Mouse (Mus musculus) embryonic facial prominence, embryonic 10.5 days (tissue): Measurements from ENCODE around the gene Aldh8a1. TPM values are rescaled to one million over a fixed set of nuclear protein-coding genes. Genes with fewer than 3 reads are reported as not detected.

Experiments
- DNase-seq: peaks from one replicate; pipeline ENCODE4 v3.0.0-alpha.2; 2017; ENCODE audit warnings: low spot score
- H3K27ac ChIP-seq: fragments of 300-500 bp; sonication (generic); replicated peaks from 2 replicates; pipeline ENCODE4 v1.5.1; 2016; ENCODE audit warnings: mild to moderate bottlenecking
- H3K27me3 ChIP-seq: fragments of 300-500 bp; sonication (generic); replicated peaks from 2 replicates; pipeline ENCODE4 v1.6.1; 2016; ENCODE audit warnings: low read depth, mild to moderate bottlenecking; ENCODE audit not compliant: poor library complexity, severe bottlenecking
- H3K36me3 ChIP-seq: fragments of 300-500 bp; sonication (generic); replicated peaks from 2 replicates; pipeline ENCODE4 v1.6.1; 2016; ENCODE audit warnings: mild to moderate bottlenecking, moderate library complexity
- H3K4me1 ChIP-seq: fragments of 300-500 bp; sonication (generic); 2 replicates; pipeline ENCODE4 v1.6.1; 2016
- H3K4me3 ChIP-seq: fragments of 300-500 bp; sonication (generic); 2 replicates; pipeline ENCODE4 v1.5.1; 2016; ENCODE audit warnings: mild to moderate bottlenecking, moderate library complexity
- H3K9me3 ChIP-seq: fragments of 300-500 bp; sonication (generic); 2 replicates; pipeline ENCODE4 v1.6.1; 2016; ENCODE audit warnings: mild to moderate bottlenecking
- WGBS: fragments of 180-500 bp; shearing (Covaris S2); methylation state at CpG from one replicate; pipeline ENCODE4 v1.1.7; 2016; 5-methylcytosine and 5-hydroxymethylcytosine counted together
- polyA plus RNA-seq: library from polyadenylated mRNA; unstranded; fragments of >200 nt; fragmentation: Nextera tagmentation; extraction: Ambion mirVana; gene quantifications from 2 replicates; pipeline ENCODE4 v1.2.1, GENCODE M21; 2016

Gene Aldh8a1
- polyA plus RNA-seq, 1 experiment from 2014 or later, result 0.10 TPM

- WGBS, result 67% methylated on average over 4 of the region's 4 CpGs
- Histone ChIP-seq H3K4me1 (peaks cover 21% of the 10 kb centered on the region), H3K36me3 (no peaks in the 10 kb centered on the region), H3K4me3 (no peak overlapping the region), H3K27me3 (no peaks in the 10 kb centered on the region), H3K27ac (no peak overlapping the region), H3K9me3 (no peaks in the 10 kb centered on the region)
- no peak for DNase-seq
Measured at GRCm38 (mm10) chr10:21441020-21441419, 63.9 kb downstream of the Aldh8a1 start.

DNA sequence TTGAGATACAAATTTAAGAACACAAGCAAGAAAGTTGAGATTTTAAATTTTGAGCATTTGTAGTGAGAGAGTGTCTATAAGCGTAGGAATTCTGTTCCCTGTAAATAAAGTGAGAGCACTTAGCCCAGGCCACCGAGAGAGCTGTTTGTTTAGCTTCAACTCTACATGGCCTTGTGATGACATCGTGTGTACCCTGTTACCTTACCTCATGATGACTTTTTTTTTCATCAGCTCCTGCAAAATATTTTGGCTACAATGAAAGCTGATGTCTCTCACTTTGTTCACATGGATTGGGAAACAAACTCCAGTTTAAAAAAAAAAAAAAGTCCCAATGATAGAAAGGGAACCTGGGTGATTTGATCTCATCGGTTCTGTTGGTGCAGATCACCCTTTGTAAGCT lies 64.6 kb downstream of the Aldh8a1 start:
- Histone ChIP-seq H3K4me1 (peaks cover 21% of the 10 kb centered on the region), H3K27me3 (no peaks in the 10 kb centered on the region), H3K9me3 (no peaks in the 10 kb centered on the region), H3K36me3 (no peaks in the 10 kb centered on the region), H3K27ac (no peak overlapping the region), H3K4me3 (no peak overlapping the region)
- 70% methylated on average over 4 of the region's 4 CpGs for WGBS
- DNase-seq, result no peak

DNA sequence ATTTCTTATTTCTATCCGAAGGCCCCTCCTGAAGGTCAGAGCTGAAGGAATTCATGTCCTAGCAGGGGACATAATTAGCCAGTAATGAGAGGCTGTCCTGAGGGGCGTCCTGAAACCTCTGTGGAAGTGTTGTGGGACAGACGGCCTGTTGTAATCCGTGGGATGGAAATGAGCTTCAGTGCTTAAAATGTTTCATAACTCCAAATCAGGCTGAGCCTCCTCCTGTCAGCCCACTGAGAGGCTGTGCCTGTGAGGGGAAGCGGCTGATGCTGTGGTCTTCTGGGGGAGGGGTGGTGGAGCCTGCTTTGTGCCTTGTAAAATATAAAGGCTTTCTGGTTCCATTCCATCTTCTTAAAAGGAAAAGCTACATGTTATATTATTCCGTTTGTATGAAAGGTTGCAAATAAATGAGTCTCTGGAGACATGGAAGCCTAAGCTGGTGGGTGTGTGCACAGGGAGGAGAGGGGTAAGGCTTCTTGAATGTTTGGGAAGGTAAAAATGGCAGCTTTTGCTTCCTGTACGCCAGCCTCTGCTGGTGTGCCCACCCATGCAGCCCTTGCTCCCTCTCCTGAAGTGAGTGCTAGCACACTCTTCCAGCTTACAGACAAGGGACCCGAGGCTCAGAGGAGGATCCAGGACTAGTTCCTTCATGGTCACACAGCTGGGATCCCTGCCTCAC lies 66.7 kb downstream of the Aldh8a1 start:
- no peak overlapping the region for H3K27ac ChIP-seq
- no peaks in the 10 kb centered on the region for H3K27me3 ChIP-seq
- H3K36me3 ChIP-seq, result no peaks in the 10 kb centered on the region
- no peaks in the 10 kb centered on the region for H3K9me3 ChIP-seq
- DNase-seq, result no peak
- H3K4me1 ChIP-seq, result peaks cover 21% of the 10 kb centered on the region
- 59% methylated on average over 8 of the region's 8 CpGs for WGBS
- no peak overlapping the region for H3K4me3 ChIP-seq

GRCm38 (mm10) chr10:21444410-21444809 lies 67.3 kb downstream of the Aldh8a1 start:
- H3K27ac ChIP-seq, result no peak overlapping the region
- H3K4me3 ChIP-seq, result no peak overlapping the region
- no peaks in the 10 kb centered on the region for H3K36me3 ChIP-seq
- H3K9me3 ChIP-seq, result no peaks in the 10 kb centered on the region
- H3K27me3 ChIP-seq, result no peaks in the 10 kb centered on the region
- no peak for DNase-seq
- WGBS, result 87% methylated on average over 9 of the region's 9 CpGs
- H3K4me1 ChIP-seq, result peaks cover 21% of the 10 kb centered on the region

Other genes starting within 250 kb of the Aldh8a1 start
- gene Myb, start 216.3 kb upstream of the Aldh8a1 start, polyA plus RNA-seq, result 4.4 and 5.3 TPM in 2 replicates
- gene Hbs1l, start 81.3 kb upstream of the Aldh8a1 start, polyA plus RNA-seq, result 121 and 129 TPM in 2 replicates
- gene 1700020N01Rik, start 215.9 kb downstream of the Aldh8a1 start, polyA plus RNA-seq, result not detected in 2 replicates